ENCODE assay signal across 9 mouse cellular contexts in genomic region chrX:150709416-150709815, GRCm38 (mm10). TPM values are rescaled to one million over a fixed set of nuclear protein-coding genes. Genes with fewer than 3 reads are reported as not detected.
DNase-seq lines count a peak whose midpoint lies in the region; ATAC-seq lines count a peak whose summit lies in the region.
"Had no signal": no experiment of that assay in that cellular context is flagged by ENCODE, and none has a peak within 500 bp of the region (broad histone marks: within the 10 kb centered on the region; RNA-seq: fewer than 3 reads in every experiment).

No protein-coding gene starts in this region.

- no peaks in the 10 kb centered on the region for H3K27me3 ChIP-seq in heart, embryonic 12.5 days (replicated peaks)
- H3K27me3 ChIP-seq: heart, embryonic 13.5 days had no signal

- H3K27ac ChIP-seq in heart, embryonic 12.5 days (ENCODE audit: poor library complexity, severe bottlenecking), result no peak overlapping the region
- H3K27ac ChIP-seq: heart, embryonic 13.5 days had no signal

- H3K4me1 ChIP-seq in heart, embryonic 12.5 days (replicated peaks), result no peaks in the 10 kb centered on the region

- H3K9ac ChIP-seq in heart, embryonic 12.5 days, result no peak overlapping the region
- H3K9ac ChIP-seq: heart, embryonic 13.5 days had no signal

- H3K9me3 ChIP-seq in heart, embryonic 12.5 days (replicated peaks), result no peaks in the 10 kb centered on the region
- H3K9me3 ChIP-seq: heart, embryonic 13.5 days had no signal

- peak; percentile 3 for DNase-seq in heart, adult 8-10 months (ENCODE audit: low spot score)
- peak; percentile 5 to 18 for DNase-seq in right cerebral cortex, adult 2 months (ENCODE audit: low spot score in 2 of 2)
- DNase-seq in right cerebral cortex, postnatal 25 days, result no peak
- DNase-seq in embryo, embryonic 10 days (ENCODE audit: low spot score), result peak; percentile 52
- DNase-seq in layer of hippocampus, postnatal 10 days (ENCODE audit: low spot score in 2 of 2), result peak; percentile 8 to 19
- DNase-seq in spleen, postnatal 36 days (ENCODE audit: low spot score in 2 of 2), result no peak
- no peak for DNase-seq in thymus, postnatal 25 days

- H3K4me2 ChIP-seq in heart, embryonic 12.5 days, result no peak overlapping the region
- H3K4me2 ChIP-seq: heart, embryonic 13.5 days had no signal

- H3K4me3 ChIP-seq in heart, embryonic 12.5 days, result no peak overlapping the region
- H3K4me3 ChIP-seq: heart, embryonic 13.5 days had no signal

- ATAC-seq in heart, embryonic 12.5 days (ENCODE audit: insufficient number of reproducible peaks, low FRiP score), result no peak

- WGBS in heart, embryonic 12.5 days, result 18% methylated on average over 5 of the region's 5 CpGs

- H3K36me3 ChIP-seq in heart, embryonic 12.5 days, result no peaks in the 10 kb centered on the region
- H3K36me3 ChIP-seq: heart, embryonic 13.5 days had no signal

RNA-seq across cellular contexts. Expression of gene Tro, which starts 52.0 kb away (rescaled TPM):
- 1 to 10 TPM in 1 of 4 experiments, under 1 TPM in 3; 0.44 to 1.0 (median 0.54) TPM for total RNA-seq in heart, adult 8-10 months (2022)
- polyA plus RNA-seq in heart, embryonic 12.5 days (2016; fragmentation: Nextera tagmentation; extraction: Ambion mirVana), result 30.1 and 30.7 TPM in 2 replicates
- 100 to 1,000 TPM; 146 to 159 TPM for total RNA-seq in layer of hippocampus, postnatal 10 days (2021)

Comparison
In these comparisons a context has a peak if more than half of its experiments do, and no peak if none do; other contexts are left out.
1. DNase-seq: peak in heart, adult 8-10 months (single experiment), right cerebral cortex, adult 2 months (2 of 2), embryo, embryonic 10 days (single experiment) and layer of hippocampus, postnatal 10 days (2 of 2); none in right cerebral cortex, postnatal 25 days (single experiment), spleen, postnatal 36 days (0 of 2) and thymus, postnatal 25 days (single experiment).
2. RNA of gene Tro, which starts 52.0 kb away (total RNA-seq): 146 to 159 TPM in layer of hippocampus, postnatal 10 days; 0.44 to 1.0 TPM in heart, adult 8-10 months; every median in the first group is over 10 times any median in the second.